Mouse (Mus musculus): ENCODE results near the gene Rlf. TPM values are rescaled to one million over a fixed set of nuclear protein-coding genes. Genes with fewer than 3 reads are reported as not detected.

The Rlf gene
- polyA plus RNA-seq, 1 experiment from 2014 or later, result 29.6 TPM

DNA sequence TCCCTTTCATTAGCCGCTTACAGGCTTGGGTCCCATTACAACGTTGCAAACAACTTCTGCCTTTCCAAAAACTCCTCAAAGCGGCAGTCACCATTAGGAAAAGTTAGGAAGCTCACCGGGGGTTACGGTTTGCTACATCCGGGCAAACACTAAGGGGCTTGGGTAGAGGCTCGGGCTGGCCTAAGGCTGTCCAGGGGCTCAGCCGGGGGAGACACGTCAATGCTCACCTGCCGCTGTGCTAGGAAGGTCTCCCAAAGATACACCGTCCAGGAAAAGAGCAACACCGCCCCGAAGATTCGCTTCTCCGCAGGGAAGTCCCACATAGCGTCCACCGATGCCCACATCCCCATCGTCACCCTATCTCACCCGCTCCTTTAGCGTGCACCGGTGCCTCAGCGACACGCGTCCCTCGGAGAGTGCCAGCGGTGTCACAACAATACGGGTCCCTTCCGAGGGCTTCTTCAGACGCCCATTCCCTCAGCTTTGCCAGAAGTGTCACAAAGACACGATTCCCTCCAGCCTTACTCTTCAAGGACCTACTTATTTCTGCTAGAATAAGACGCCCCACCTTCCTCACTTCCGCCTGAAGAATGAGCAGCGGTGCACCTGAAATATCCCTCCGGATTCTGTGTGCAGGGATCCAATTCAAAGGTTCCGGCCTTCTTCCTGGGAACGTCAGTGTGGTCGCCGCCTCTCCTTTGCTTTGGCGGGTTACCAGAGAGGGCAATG, 117.1 kb downstream of the Rlf start, which contains the start of gene Zmpste24:
TSS of gene Zmpste24 (minus strand) at position 592 of the 729 bp plus-strand sequence.
- 0 out of 2 replicates have a peak within 1 kb of the TSS, but pooled peaks have one; percentile 18 for H3K27ac ChIP-seq (ENCODE audit: low read depth, low read length)

More for the DNA sequence above, 117.1 kb downstream of the Rlf start, which contains the start of gene Zmpste24:
- DNase-seq (ENCODE audit: low spot score) (peak; percentile 90), ATAC-seq (replicated peaks; ENCODE audit: low FRiP score) (peak; percentile 87)
- H3K9me3 ChIP-seq (ENCODE audit: control insufficient read depth, low read length), result no peaks in the 10 kb centered on the region
- peak within 1 kb of the TSS; percentile 72 for H3K4me2 ChIP-seq (ENCODE audit: low read depth, low read length, severe bottlenecking)
- H3K4me3 ChIP-seq (ENCODE audit: low read depth, low read length), result peak within 1 kb of the TSS; percentile 74
- WGBS, result under 1% methylated on average over 39 of the region's 39 CpGs
- H3K4me1 ChIP-seq (replicated peaks; ENCODE audit: control insufficient read depth, insufficient read depth, low read length), result no peaks in the 10 kb centered on the region; the same call in 1 of the 2 replicates
- H3K27me3 ChIP-seq (ENCODE audit: control insufficient read depth, insufficient read depth, low read length), result no peaks in the 10 kb centered on the region
- peaks cover 6% of the 10 kb centered on the region; the same call in 1 of the 2 replicates for H3K36me3 ChIP-seq (ENCODE audit: control insufficient read depth, insufficient read depth, low read length)
- H3K9ac ChIP-seq (ENCODE audit: low read length), result peak within 1 kb of the TSS; percentile 74

Other genes with a start within 250 kb of the Rlf start
- gene Smap2, start 197.8 kb downstream of the Rlf start, polyA plus RNA-seq (2014; fragmentation: Nextera tagmentation; extraction: Ambion mirVana), result 17.1 and 18.9 TPM in 2 replicates
- gene Col9a2, start 175.7 kb downstream of the Rlf start, polyA plus RNA-seq (2014; fragmentation: Nextera tagmentation; extraction: Ambion mirVana), result 3.4 and 3.5 TPM in 2 replicates
- gene Zmpste24, start 116.8 kb downstream of the Rlf start, polyA plus RNA-seq (2014; fragmentation: Nextera tagmentation; extraction: Ambion mirVana), result 25.5 TPM in 2 replicates
- not detected in 2 replicates for gene Tmco2, start 105.9 kb downstream of the Rlf start, polyA plus RNA-seq (2014; fragmentation: Nextera tagmentation; extraction: Ambion mirVana)
- not detected in 2 replicates for gene Gm12888, start 109.8 kb upstream of the Rlf start, polyA plus RNA-seq (2014; fragmentation: Nextera tagmentation; extraction: Ambion mirVana)
- gene Gm12886, start 208.0 kb upstream of the Rlf start, polyA plus RNA-seq (2014; fragmentation: Nextera tagmentation; extraction: Ambion mirVana), result not detected in 2 replicates

Measured in forebrain, embryonic 11.5 days (tissue).